Mouse (Mus musculus) hindbrain, embryonic 13.5 days (tissue): Measurements from ENCODE around the gene Ankk1. TPM values are rescaled to one million over a fixed set of nuclear protein-coding genes. Genes with fewer than 3 reads are reported as not detected.

Experiments used
- ATAC-seq: fragments of 200-750 bp; cut with Nextera tagmentation; 2 replicates; pipeline ENCODE4 v1.8.0; 2017; ENCODE audit warnings: moderate TSS enrichment; ENCODE audit not compliant: low FRiP score
- H3K27ac ChIP-seq: fragments of 300-500 bp; sonication (generic); 2 replicates; pipeline ENCODE4 v1.5.1; 2015; ENCODE audit warnings: inconsistent platforms, mild to moderate bottlenecking, moderate library complexity
- H3K27me3 ChIP-seq: fragments of 300-500 bp; sonication (generic); 2 replicates; pipeline ENCODE4 v1.6.1; 2015; ENCODE audit warnings: mild to moderate bottlenecking, inconsistent platforms
- H3K36me3 ChIP-seq: fragments of 300-500 bp; sonication (generic); 2 replicates; pipeline ENCODE4 v1.6.1; 2015; ENCODE audit warnings: mild to moderate bottlenecking, inconsistent platforms
- H3K4me1 ChIP-seq: fragments of 300-500 bp; sonication (generic); replicated peaks from 2 replicates; pipeline ENCODE4 v1.6.1; 2015; ENCODE audit warnings: inconsistent platforms
- H3K4me2 ChIP-seq: fragments of 300-500 bp; sonication (generic); 2 replicates; pipeline ENCODE4 v1.6.1; 2015; ENCODE audit warnings: inconsistent platforms, mild to moderate bottlenecking, moderate library complexity
- H3K4me3 ChIP-seq: fragments of 300-500 bp; sonication (generic); 2 replicates; pipeline ENCODE4 v1.5.1; 2015; ENCODE audit warnings: mild to moderate bottlenecking, inconsistent platforms
- H3K9ac ChIP-seq: fragments of 300-500 bp; sonication (generic); 2 replicates; pipeline ENCODE4 v1.6.1; 2015; ENCODE audit warnings: mild to moderate bottlenecking, inconsistent platforms
- H3K9me3 ChIP-seq: fragments of 300-500 bp; sonication (generic); 2 replicates; pipeline ENCODE4 v1.6.1; 2016; ENCODE audit warnings: inconsistent platforms
- WGBS: fragments of 180-500 bp; shearing (Covaris S2); methylation state at CpG from one replicate; pipeline ENCODE4 v1.1.7; 2015; 5-methylcytosine and 5-hydroxymethylcytosine counted together
- polyA plus RNA-seq: library from polyadenylated mRNA; unstranded; fragments of >200 nt; fragmentation: Nextera tagmentation; extraction: Ambion mirVana; gene quantifications from 2 replicates; pipeline ENCODE4 v1.2.1, GENCODE M21; 2015

Ankk1 gene
- polyA plus RNA-seq, 1 experiment from 2014 or later = not detected

DNA sequence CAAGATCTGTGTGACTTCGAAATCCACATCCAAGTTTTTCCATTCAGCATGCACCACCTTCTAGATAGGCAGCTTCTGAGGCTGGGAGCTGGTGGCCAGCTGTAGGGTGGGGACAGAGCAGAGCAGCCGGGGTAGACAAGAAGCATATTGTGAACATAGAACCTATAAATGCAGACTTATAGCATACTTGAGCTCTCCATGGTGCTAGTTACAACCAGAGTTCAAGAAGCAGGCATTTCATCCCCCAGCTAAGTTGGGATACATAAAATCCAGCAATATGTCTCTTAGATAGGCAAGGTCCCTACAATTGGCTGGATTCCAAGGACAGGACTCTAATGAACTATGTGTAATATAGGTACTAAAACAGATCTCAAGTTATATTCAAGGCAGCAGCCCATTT, 23.1 kb downstream of the Ankk1 start:
- ATAC-seq = no peak
- H3K4me3 ChIP-seq = no peak overlapping the region
- WGBS = 68% methylated on average over 2 of the region's 2 CpGs
- H3K9ac ChIP-seq = no peak overlapping the region
- no peak overlapping the region for H3K4me2 ChIP-seq
- no peaks in the 10 kb centered on the region for H3K4me1 ChIP-seq
- H3K9me3 ChIP-seq = no peaks in the 10 kb centered on the region
- H3K27me3 ChIP-seq = 0 out of 2 replicates have a peak, but pooled peaks cover 2% of the 10 kb centered on the region
- no peaks in the 10 kb centered on the region for H3K36me3 ChIP-seq
- no peak overlapping the region for H3K27ac ChIP-seq

GRCm38 (mm10) chr9:49396006-49396405, 30.8 kb downstream of the Ankk1 start:
- H3K9me3 ChIP-seq = no peaks in the 10 kb centered on the region
- no peak overlapping the region for H3K9ac ChIP-seq
- H3K4me3 ChIP-seq = no peak overlapping the region
- H3K27me3 ChIP-seq = no peaks in the 10 kb centered on the region
- no peak for ATAC-seq
- no peak overlapping the region for H3K27ac ChIP-seq
- no peak overlapping the region for H3K4me2 ChIP-seq
- no peaks in the 10 kb centered on the region for H3K36me3 ChIP-seq
- H3K4me1 ChIP-seq = no peaks in the 10 kb centered on the region

GRCm38 (mm10) chr9:49392242-49392641, 34.6 kb downstream of the Ankk1 start:
- H3K4me3 ChIP-seq = no peak overlapping the region
- no peak overlapping the region for H3K27ac ChIP-seq
- no peaks in the 10 kb centered on the region for H3K36me3 ChIP-seq
- 59% methylated on average over 2 of the region's 2 CpGs for WGBS
- no peaks in the 10 kb centered on the region for H3K27me3 ChIP-seq
- no peak overlapping the region for H3K9ac ChIP-seq
- no peaks in the 10 kb centered on the region for H3K4me1 ChIP-seq
- no peaks in the 10 kb centered on the region for H3K9me3 ChIP-seq
- no peak overlapping the region for H3K4me2 ChIP-seq
- ATAC-seq = no peak

DNA sequence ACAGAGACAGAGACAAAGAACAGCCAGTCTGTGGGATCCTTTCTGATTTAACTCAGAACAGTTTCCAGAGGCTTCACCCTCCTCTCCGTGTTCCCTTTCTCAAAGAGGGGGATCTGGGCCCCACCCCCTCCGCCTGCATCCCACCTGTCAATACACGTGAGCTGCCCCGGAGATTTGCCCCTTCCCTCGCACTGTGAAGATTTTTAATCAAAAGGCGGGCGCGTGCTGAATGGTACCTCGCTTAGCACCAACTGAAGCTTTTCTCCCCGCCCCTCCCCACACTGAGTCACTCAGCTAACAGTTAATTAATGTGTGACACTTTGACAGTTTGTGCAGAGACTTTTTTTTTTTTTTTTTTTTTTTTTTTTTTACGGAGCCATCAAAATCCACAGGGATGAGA, 40.7 kb downstream of the Ankk1 start:
- no peak overlapping the region for H3K9ac ChIP-seq
- 39% methylated on average over 11 of the region's 11 CpGs for WGBS
- ATAC-seq = no peak
- no peaks in the 10 kb centered on the region for H3K9me3 ChIP-seq
- H3K27me3 ChIP-seq = no peaks in the 10 kb centered on the region
- no peak overlapping the region for H3K4me2 ChIP-seq
- no peak overlapping the region for H3K4me3 ChIP-seq
- no peaks in the 10 kb centered on the region for H3K36me3 ChIP-seq
- H3K4me1 ChIP-seq = peaks cover 8% of the 10 kb centered on the region
- H3K27ac ChIP-seq = no peak overlapping the region

GRCm38 (mm10) chr9:49385301-49385700, 41.5 kb downstream of the Ankk1 start:
- Histone ChIP-seq H3K9ac (no peak overlapping the region), H3K27ac (no peak overlapping the region), H3K27me3 (no peaks in the 10 kb centered on the region), H3K36me3 (no peaks in the 10 kb centered on the region), H3K4me2 (no peak overlapping the region), H3K9me3 (no peaks in the 10 kb centered on the region), H3K4me3 (no peak overlapping the region), H3K4me1 (peaks cover 8% of the 10 kb centered on the region)
- 63% methylated on average over 7 of the region's 7 CpGs for WGBS
- no peak for ATAC-seq

DNA sequence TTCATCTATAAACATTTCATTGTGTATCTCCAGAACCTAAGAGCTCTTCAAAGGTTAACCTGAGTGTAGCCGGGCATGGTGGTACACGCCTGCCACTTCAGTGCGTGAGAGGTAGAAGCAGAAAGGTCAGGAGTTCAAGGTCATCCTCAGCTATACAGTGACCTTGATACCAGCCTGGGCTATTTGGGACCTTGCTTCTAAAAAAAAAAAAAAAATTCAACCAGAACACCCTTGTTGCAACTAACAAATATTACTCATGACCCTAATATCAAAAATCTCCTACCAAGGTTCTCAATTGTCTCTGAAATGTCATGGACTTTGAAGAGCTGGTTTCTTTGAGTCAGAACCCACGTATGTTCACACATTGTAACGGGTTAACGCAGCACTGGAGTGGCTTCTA, 42.0 kb downstream of the Ankk1 start:
- Histone ChIP-seq H3K27me3 (no peaks in the 10 kb centered on the region), H3K4me1 (peaks cover 8% of the 10 kb centered on the region), H3K9ac (no peak overlapping the region), H3K36me3 (no peaks in the 10 kb centered on the region), H3K4me2 (no peak overlapping the region), H3K4me3 (no peak overlapping the region), H3K27ac (no peak overlapping the region), H3K9me3 (no peaks in the 10 kb centered on the region)
- WGBS = 94% methylated on average over 6 of the region's 6 CpGs
- ATAC-seq = no peak

DNA sequence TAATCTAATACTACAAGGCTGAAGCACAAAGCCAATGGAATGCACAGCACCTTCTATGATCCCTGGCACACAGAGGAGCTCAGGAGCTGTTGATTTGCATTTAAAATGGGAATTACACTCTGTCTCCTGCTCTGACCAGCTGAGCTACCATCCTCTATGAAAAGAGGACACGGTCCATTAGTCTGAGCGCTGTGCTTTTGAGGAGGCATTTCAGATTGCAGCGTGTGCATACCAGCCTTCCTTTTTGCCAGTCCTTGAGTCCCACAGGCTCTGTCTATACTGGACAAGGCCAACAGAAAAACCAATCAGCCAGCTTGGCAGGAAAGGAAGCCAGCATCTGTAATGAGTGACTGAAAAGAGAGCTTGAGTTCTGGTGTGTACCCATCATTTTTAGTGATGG, 42.8 kb downstream of the Ankk1 start:
- H3K27ac ChIP-seq = peak overlapping the region; percentile 50
- H3K36me3 ChIP-seq = no peaks in the 10 kb centered on the region
- H3K4me2 ChIP-seq = no peak overlapping the region
- ATAC-seq = no peak
- H3K4me3 ChIP-seq = no peak overlapping the region
- no peak overlapping the region for H3K9ac ChIP-seq
- peaks cover 8% of the 10 kb centered on the region for H3K4me1 ChIP-seq
- H3K27me3 ChIP-seq = no peaks in the 10 kb centered on the region
- 33% methylated on average over 3 of the region's 3 CpGs for WGBS
- H3K9me3 ChIP-seq = no peaks in the 10 kb centered on the region

GRCm38 (mm10) chr9:49379962-49380361, 46.9 kb downstream of the Ankk1 start:
- no peak overlapping the region for H3K27ac ChIP-seq
- H3K9me3 ChIP-seq = no peaks in the 10 kb centered on the region
- WGBS = 92% methylated on average over 4 of the region's 4 CpGs
- H3K4me2 ChIP-seq = no peak overlapping the region
- no peaks in the 10 kb centered on the region for H3K36me3 ChIP-seq
- peaks cover 8% of the 10 kb centered on the region for H3K4me1 ChIP-seq
- no peaks in the 10 kb centered on the region for H3K27me3 ChIP-seq
- no peak overlapping the region for H3K4me3 ChIP-seq
- H3K9ac ChIP-seq = no peak overlapping the region
- no peak for ATAC-seq

DNA sequence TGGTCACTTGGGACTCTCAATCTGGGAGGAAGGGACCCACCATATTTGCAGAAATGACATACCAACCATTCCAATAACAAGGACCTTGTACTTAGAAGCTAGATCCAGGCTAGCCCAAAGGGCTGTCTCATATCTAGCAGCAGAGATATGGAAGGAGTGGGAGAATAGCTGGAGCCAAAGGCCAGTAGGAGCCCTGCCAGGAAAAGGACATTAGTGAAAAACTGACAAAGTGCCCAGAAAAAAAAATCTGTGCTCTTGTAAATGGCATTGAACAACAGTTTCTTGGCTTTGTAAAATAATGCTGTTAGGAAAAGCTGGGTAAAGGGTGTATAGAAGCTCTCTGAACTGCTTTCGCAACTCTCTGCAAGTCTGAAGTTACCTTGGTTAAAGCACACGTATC, 52.9 kb downstream of the Ankk1 start:
- H3K4me2 ChIP-seq = no peak overlapping the region
- no peak overlapping the region for H3K4me3 ChIP-seq
- no peaks in the 10 kb centered on the region for H3K9me3 ChIP-seq
- no peaks in the 10 kb centered on the region for H3K36me3 ChIP-seq
- H3K4me1 ChIP-seq = no peaks in the 10 kb centered on the region
- no peaks in the 10 kb centered on the region for H3K27me3 ChIP-seq
- H3K9ac ChIP-seq = no peak overlapping the region
- ATAC-seq = no peak
- H3K27ac ChIP-seq = no peak overlapping the region
- WGBS = 93% methylated on average over 2 of the region's 2 CpGs

DNA sequence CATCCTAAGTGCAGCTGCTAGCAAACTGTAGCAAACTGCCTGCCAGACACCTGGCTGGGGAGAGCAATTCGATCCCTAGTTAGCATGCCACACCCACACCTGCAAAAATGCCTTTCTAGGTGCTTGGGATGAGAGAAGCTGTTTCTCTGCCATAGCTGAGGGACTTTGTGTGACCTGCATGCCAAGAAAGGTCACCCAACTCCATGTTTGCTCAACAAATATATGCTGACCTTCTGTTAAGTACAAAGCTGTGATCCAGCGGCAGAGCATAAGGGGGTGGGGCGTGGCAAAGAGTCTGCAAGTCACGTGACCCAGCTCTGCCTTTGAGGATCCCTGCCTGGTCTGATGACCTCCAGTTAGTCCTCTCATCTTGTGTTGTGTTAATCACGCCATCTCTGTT, 61.1 kb downstream of the Ankk1 start:
- WGBS = 20% methylated on average over 5 of the region's 5 CpGs
- no peak overlapping the region for H3K9ac ChIP-seq

More for the DNA sequence above, 61.1 kb downstream of the Ankk1 start:
- Histone ChIP-seq H3K4me1 (peaks cover 4% of the 10 kb centered on the region; the same call in 1 of the 2 replicates), H3K4me3 (no peak overlapping the region), H3K36me3 (no peaks in the 10 kb centered on the region), H3K27me3 (no peaks in the 10 kb centered on the region), H3K27ac (no peak overlapping the region), H3K9me3 (no peaks in the 10 kb centered on the region), H3K4me2 (no peak overlapping the region)
- no peak for ATAC-seq

Other genes with a start within 250 kb of the Ankk1 start
- gene Gm4894, start 176.5 kb downstream of the Ankk1 start, polyA plus RNA-seq = not detected in 2 replicates
- 2.5 and 3.0 TPM in 2 replicates for gene Drd2, start 86.4 kb downstream of the Ankk1 start, polyA plus RNA-seq
- gene Ttc12, start 59.2 kb upstream of the Ankk1 start, polyA plus RNA-seq = 2.2 and 2.5 TPM in 2 replicates